Mouse (Mus musculus) embryonic facial prominence, embryonic 10.5 days (tissue): ENCODE measurements around the gene Spag6l. TPM values are rescaled to one million over a fixed set of nuclear protein-coding genes. Genes with fewer than 3 reads are reported as not detected.
A peak's percentile ranks its signal among the peaks of the same experiment; 100 is the strongest.
"Not testable (repeated sequence)": the region's sequence is repeated elsewhere in the genome, so short reads cannot be mapped to it uniquely, and the experiment has no call there.

Experiments
- DNase-seq: peaks from one replicate; pipeline ENCODE4 v3.0.0-alpha.2; 2017; ENCODE audit warnings: low spot score
- H3K27ac ChIP-seq: fragments of 300-500 bp; sonication (generic); replicated peaks from 2 replicates; pipeline ENCODE4 v1.5.1; 2016; ENCODE audit warnings: mild to moderate bottlenecking
- H3K27me3 ChIP-seq: fragments of 300-500 bp; sonication (generic); replicated peaks from 2 replicates; pipeline ENCODE4 v1.6.1; 2016; ENCODE audit warnings: low read depth, mild to moderate bottlenecking; ENCODE audit not compliant: poor library complexity, severe bottlenecking
- H3K36me3 ChIP-seq: fragments of 300-500 bp; sonication (generic); replicated peaks from 2 replicates; pipeline ENCODE4 v1.6.1; 2016; ENCODE audit warnings: mild to moderate bottlenecking, moderate library complexity
- H3K4me1 ChIP-seq: fragments of 300-500 bp; sonication (generic); 2 replicates; pipeline ENCODE4 v1.6.1; 2016
- H3K4me3 ChIP-seq: fragments of 300-500 bp; sonication (generic); 2 replicates; pipeline ENCODE4 v1.5.1; 2016; ENCODE audit warnings: mild to moderate bottlenecking, moderate library complexity
- H3K9me3 ChIP-seq: fragments of 300-500 bp; sonication (generic); 2 replicates; pipeline ENCODE4 v1.6.1; 2016; ENCODE audit warnings: mild to moderate bottlenecking
- WGBS: fragments of 180-500 bp; shearing (Covaris S2); methylation state at CpG from one replicate; pipeline ENCODE4 v1.1.7; 2016; 5-methylcytosine and 5-hydroxymethylcytosine counted together
- polyA plus RNA-seq: library from polyadenylated mRNA; unstranded; fragments of >200 nt; fragmentation: Nextera tagmentation; extraction: Ambion mirVana; gene quantifications from 2 replicates; pipeline ENCODE4 v1.2.1, GENCODE M21; 2016

Spag6l gene
- 0.50 and 0.67 TPM in 2 replicates for polyA plus RNA-seq

- Histone ChIP-seq H3K4me1 (peaks cover 7% of the 10 kb centered on the region; the same call in 1 of the 2 replicates), H3K36me3 (no peaks in the 10 kb centered on the region)
- WGBS, result 7% methylated on average over 33 of the region's 33 CpGs
These were observed at the start of gene Spag6l for GRCm38 (mm10) chr16:16828757-16829615. Spag6l (minus strand) TSS chr16:16829456.

GRCm38 (mm10) chr16:16879025-16879424 is 49.8 kb upstream of the Spag6l start:
- H3K27ac ChIP-seq, result no peak overlapping the region
- no peaks in the 10 kb centered on the region for H3K4me1 ChIP-seq
- H3K36me3 ChIP-seq, result peaks cover 94% of the 10 kb centered on the region
- WGBS, result 92% methylated on average over 5 of the region's 5 CpGs
- no peak for DNase-seq
- no peaks in the 10 kb centered on the region for H3K27me3 ChIP-seq
- no peak overlapping the region for H3K4me3 ChIP-seq
- peaks cover 9% of the 10 kb centered on the region; the same call in 1 of the 2 replicates for H3K9me3 ChIP-seq

More at GRCm38 (mm10) chr16:16828757-16829615, at the start of gene Spag6l:
- peak within 1 kb of the TSS; percentile 63 for H3K4me3 ChIP-seq
- H3K27me3 ChIP-seq, result no peaks in the 10 kb centered on the region
- no peaks in the 10 kb centered on the region for H3K9me3 ChIP-seq
- H3K27ac ChIP-seq, result no peak within 1 kb of the TSS
- DNase-seq, result peak; percentile 80

- Histone ChIP-seq H3K27me3 (no peaks in the 10 kb centered on the region), H3K27ac (peak within 1 kb of the TSS; percentile 95), H3K4me1 (peaks cover 16% of the 10 kb centered on the region), H3K9me3 (0 out of 2 replicates have a peak, but pooled peaks cover under 1% of the 10 kb centered on the region), H3K36me3 (peaks cover 12% of the 10 kb centered on the region), H3K4me3 (peak within 1 kb of the TSS; percentile 83)
- peak; percentile 96 for DNase-seq
- WGBS, result under 1% methylated on average over 49 of the region's 49 CpGs
These were observed 41.5 kb upstream of the Spag6l start, which contains the start of the genes Top3b and Vpreb1 for GRCm38 (mm10) chr16:16870617-16871331. Top3b (plus strand) TSS chr16:16870736. Vpreb1 (minus strand) TSS chr16:16870843.

- peak; percentile 15 for DNase-seq
- Histone ChIP-seq H3K9me3 (no peaks in the 10 kb centered on the region), H3K36me3 (peaks cover 6% of the 10 kb centered on the region), H3K27ac (peak overlapping the region; percentile 95), H3K4me1 (peaks cover 17% of the 10 kb centered on the region), H3K4me3 (peak overlapping the region; percentile 83), H3K27me3 (no peaks in the 10 kb centered on the region)
- 34% methylated on average over 7 of the region's 7 CpGs for WGBS
These were observed 41.0 kb upstream of the Spag6l start for GRCm38 (mm10) chr16:16870241-16870616.

GRCm38 (mm10) chr16:16865696-16866561 is 36.7 kb upstream of the Spag6l start:
- no peaks in the 10 kb centered on the region for H3K36me3 ChIP-seq
- H3K4me1 ChIP-seq, result peaks cover 7% of the 10 kb centered on the region; the same call in 1 of the 2 replicates
- WGBS, result 46% methylated on average over 5 of the region's 5 CpGs
- no peak overlapping the region for H3K4me3 ChIP-seq
- H3K27me3 ChIP-seq, result no peaks in the 10 kb centered on the region
- H3K27ac ChIP-seq, result no peak overlapping the region
- H3K9me3 ChIP-seq, result no peaks in the 10 kb centered on the region
- peak; percentile 37 for DNase-seq

- no peak for DNase-seq
- peaks cover 7% of the 10 kb centered on the region; the same call in 1 of the 2 replicates for H3K4me1 ChIP-seq
- no peak overlapping the region for H3K27ac ChIP-seq
- H3K9me3 ChIP-seq, result no peaks in the 10 kb centered on the region
- H3K36me3 ChIP-seq, result no peaks in the 10 kb centered on the region
- H3K27me3 ChIP-seq, result no peaks in the 10 kb centered on the region
- H3K4me3 ChIP-seq, result no peak overlapping the region
These were observed 36.0 kb upstream of the Spag6l start for GRCm38 (mm10) chr16:16865217-16865616.

- no peak for DNase-seq
- Histone ChIP-seq H3K27ac (no peak within 1 kb of the TSS), H3K27me3 (no peaks in the 10 kb centered on the region), H3K4me3 (no peak within 1 kb of the TSS), H3K36me3 (no peaks in the 10 kb centered on the region), H3K4me1 (peaks cover 7% of the 10 kb centered on the region; the same call in 1 of the 2 replicates), H3K9me3 (no peaks in the 10 kb centered on the region)
- WGBS, result 80% methylated on average over 2 of the region's 2 CpGs
These were observed 34.7 kb upstream of the Spag6l start, which contains the start of gene Igll1 for GRCm38 (mm10) chr16:16863978-16864377. Igll1 (minus strand) TSS chr16:16863985.

GRCm38 (mm10) chr16:16862288-16862687 is 33.0 kb upstream of the Spag6l start:
- Histone ChIP-seq H3K4me1 (peaks cover 7% of the 10 kb centered on the region; the same call in 1 of the 2 replicates), H3K27ac (no peak overlapping the region), H3K27me3 (no peaks in the 10 kb centered on the region), H3K36me3 (no peaks in the 10 kb centered on the region), H3K4me3 (no peak overlapping the region), H3K9me3 (no peaks in the 10 kb centered on the region)
- no peak for DNase-seq
- WGBS, result 79% methylated on average over 3 of the region's 3 CpGs

GRCm38 (mm10) chr16:16856731-16857476 is 27.6 kb upstream of the Spag6l start:
- no peaks in the 10 kb centered on the region for H3K4me1 ChIP-seq
- no peaks in the 10 kb centered on the region for H3K27me3 ChIP-seq
- no peaks in the 10 kb centered on the region for H3K36me3 ChIP-seq
- no peaks in the 10 kb centered on the region for H3K9me3 ChIP-seq
- 75% methylated on average over 13 of the region's 13 CpGs for WGBS
- H3K4me3 ChIP-seq, result no peak overlapping the region
- no peak overlapping the region for H3K27ac ChIP-seq
- no peak for DNase-seq

- DNase-seq, H3K4me3 ChIP-seq, H3K4me1 ChIP-seq, H3K9me3 ChIP-seq, H3K27ac ChIP-seq, H3K27me3 ChIP-seq, H3K36me3 ChIP-seq: not testable (repeated sequence)
- 83% methylated on average over 9 of the region's 9 CpGs for WGBS
These were observed 26.8 kb upstream of the Spag6l start for GRCm38 (mm10) chr16:16856054-16856453.

GRCm38 (mm10) chr16:16855541-16855940 is 26.3 kb upstream of the Spag6l start:
- H3K27ac ChIP-seq, result no peak overlapping the region
- H3K4me3 ChIP-seq, result no peak overlapping the region
- DNase-seq, result no peak
- no peaks in the 10 kb centered on the region for H3K36me3 ChIP-seq
- 86% methylated on average over 1 of the region's 1 CpGs for WGBS
- 0 out of 2 replicates have a peak, but pooled peaks cover 2% of the 10 kb centered on the region for H3K9me3 ChIP-seq
- H3K4me1 ChIP-seq, result no peaks in the 10 kb centered on the region
- H3K27me3 ChIP-seq, result no peaks in the 10 kb centered on the region
